Mouse (Mus musculus) embryonic fibroblast, embryonic 13.5 days (primary cell): ENCODE measurements at regions not wholly inside any gene's neighbourhood (a gene's known extent, or its start where the extent isn't known, plus 50 kb on each side); places are given as distances from the start of the nearest gene placed in this dataset.

Experiments
- H3K27ac ChIP-seq: 2 replicates; pipeline ENCODE4 v1.5.1; 2012; ENCODE audit warnings: low read length, control low read depth, inconsistent platforms; ENCODE audit not compliant: insufficient read depth
- H3K4me1 ChIP-seq: 2 replicates; pipeline ENCODE4 v1.6.1; 2011; ENCODE audit warnings: low read length; ENCODE audit not compliant: control insufficient read depth, insufficient read depth
- H3K4me3 ChIP-seq: 2 replicates; pipeline ENCODE4 v1.5.1; 2011; ENCODE audit warnings: mild to moderate bottlenecking, control low read depth, low read length; ENCODE audit not compliant: insufficient read depth
- CTCF ChIP-seq: IDR thresholded peaks from 2 replicates; pipeline ENCODE4 v1.5.1; 2011; ENCODE audit warnings: mild to moderate bottlenecking, control low read depth, low read length, moderate library complexity, borderline replicate concordance; ENCODE audit not compliant: insufficient read depth
- POLR2A ChIP-seq: IDR thresholded peaks from 2 replicates; pipeline ENCODE4 v1.6.1; 2011; ENCODE audit warnings: low read depth, mild to moderate bottlenecking, control low read depth, low read length, moderate library complexity

DNA sequence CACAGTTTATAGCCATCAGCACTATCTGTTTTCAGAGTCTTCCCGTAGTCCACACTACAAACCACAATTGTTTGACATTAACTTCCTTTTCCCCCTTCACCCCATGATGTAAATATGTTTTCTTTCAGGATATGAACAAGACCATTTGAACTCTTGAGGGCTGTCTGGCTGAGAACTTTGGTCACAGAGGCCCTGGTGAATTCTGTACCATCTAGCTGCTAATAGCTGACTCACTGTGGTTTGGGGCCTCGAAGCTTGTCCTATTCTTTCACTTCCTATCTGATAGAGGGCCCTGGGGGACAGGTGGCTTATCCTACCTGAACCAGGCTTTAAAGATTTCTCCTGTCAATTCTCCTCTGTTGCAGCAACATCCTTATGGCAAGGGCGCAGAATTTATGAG is 188.2 kb upstream of the Zc3h12c start:
- Histone ChIP-seq H3K4me1 (no peaks in the 10 kb centered on the region), H3K27ac (no peak overlapping the region), H3K4me3 (no peak overlapping the region)
- TF ChIP-seq CTCF, result no peak
- no peak for TF ChIP-seq POLR2A

DNA sequence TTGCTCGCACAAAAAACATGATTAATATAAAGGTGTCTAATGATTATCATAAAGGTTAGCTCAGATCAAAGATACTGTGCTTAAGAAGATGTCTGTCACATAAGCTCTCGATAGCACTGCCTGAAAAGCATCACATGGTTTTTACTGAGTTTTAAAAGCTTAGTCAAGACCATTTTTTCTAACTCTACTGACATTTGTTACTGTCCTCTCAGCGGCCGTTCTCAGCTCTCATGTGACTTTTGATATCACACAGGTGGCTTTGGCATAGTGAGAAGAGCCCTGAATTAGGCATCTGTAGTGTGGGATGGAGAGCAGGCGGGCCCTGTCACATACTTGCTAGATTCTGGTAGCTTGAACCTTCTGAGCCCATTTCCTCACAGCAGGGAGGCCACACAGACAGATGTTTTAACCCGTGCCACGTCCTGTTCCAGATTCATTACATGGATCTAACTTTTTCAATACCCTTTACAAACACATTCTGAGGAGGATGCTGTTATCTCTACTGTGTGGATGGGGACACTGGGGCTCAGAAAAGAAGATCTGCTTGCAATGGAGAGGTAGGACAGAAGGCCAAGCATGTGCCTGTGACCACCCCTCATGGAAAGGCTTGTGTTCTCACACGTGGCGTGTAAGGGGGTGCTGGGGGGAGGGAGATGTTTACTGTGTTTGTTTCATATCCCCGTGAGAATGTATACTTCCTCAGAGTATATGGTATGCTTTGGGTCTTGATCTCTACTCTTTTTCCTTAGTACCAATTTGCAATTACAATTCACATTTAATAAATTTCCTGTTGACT is 187.0 kb upstream of the Zc3h12c start:
- TF ChIP-seq CTCF, result no peak
- TF ChIP-seq POLR2A, result no peak

DNA sequence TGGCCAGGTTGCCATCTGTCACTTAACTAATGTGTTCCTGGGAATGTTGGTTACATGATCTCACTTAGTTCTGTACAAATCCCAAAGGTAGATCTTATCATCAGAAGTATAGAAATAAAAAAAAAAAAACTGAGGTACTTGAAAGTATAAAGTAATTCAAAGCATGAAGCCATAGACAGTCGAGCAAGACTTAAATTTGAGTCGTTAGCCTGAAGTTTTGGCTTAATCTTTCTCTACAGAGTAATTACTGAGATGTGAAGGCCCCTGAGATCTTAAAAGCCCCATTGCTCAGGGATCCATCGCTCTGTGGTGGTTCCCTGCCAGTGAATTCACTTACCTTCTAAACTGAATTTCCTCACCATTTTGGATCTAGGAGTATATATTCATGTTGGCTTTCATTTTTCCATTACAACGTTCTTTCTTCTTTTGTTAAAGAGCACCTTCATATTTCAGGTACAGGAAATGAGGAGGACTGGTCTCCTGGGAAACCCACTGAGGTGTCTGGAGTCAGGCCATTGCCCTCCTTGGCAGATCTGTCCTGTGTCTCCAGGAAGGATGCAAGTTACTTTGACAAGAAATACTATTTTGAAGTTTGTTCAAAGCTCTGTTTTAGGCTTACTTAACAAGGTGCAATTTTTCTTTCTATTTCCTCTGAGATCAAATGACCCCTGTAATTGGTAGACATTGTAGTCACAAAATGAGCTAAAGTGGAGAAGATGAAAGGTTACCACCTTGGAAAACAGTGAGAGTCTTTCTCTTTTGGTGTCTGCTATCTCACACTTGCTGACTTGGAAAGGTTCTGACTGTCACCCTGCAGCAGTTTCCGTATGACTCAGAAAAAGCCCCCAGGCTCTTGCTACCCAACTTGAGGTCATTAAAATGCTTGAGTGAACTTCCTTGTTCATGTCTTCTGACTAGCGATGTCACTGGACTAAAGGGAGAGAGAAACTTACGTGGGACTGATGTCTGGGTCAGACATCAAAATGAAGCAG is 180.5 kb upstream of the Zc3h12c start:
- Histone ChIP-seq H3K27ac (no peak overlapping the region), H3K4me3 (no peak overlapping the region), H3K4me1 (no peaks in the 10 kb centered on the region)
- TF ChIP-seq CTCF, result no peak
- no peak for TF ChIP-seq POLR2A

More for the DNA sequence above, 187.0 kb upstream of the Zc3h12c start:
- Histone ChIP-seq H3K4me1 (no peaks in the 10 kb centered on the region), H3K27ac (no peak overlapping the region), H3K4me3 (no peak overlapping the region)

DNA sequence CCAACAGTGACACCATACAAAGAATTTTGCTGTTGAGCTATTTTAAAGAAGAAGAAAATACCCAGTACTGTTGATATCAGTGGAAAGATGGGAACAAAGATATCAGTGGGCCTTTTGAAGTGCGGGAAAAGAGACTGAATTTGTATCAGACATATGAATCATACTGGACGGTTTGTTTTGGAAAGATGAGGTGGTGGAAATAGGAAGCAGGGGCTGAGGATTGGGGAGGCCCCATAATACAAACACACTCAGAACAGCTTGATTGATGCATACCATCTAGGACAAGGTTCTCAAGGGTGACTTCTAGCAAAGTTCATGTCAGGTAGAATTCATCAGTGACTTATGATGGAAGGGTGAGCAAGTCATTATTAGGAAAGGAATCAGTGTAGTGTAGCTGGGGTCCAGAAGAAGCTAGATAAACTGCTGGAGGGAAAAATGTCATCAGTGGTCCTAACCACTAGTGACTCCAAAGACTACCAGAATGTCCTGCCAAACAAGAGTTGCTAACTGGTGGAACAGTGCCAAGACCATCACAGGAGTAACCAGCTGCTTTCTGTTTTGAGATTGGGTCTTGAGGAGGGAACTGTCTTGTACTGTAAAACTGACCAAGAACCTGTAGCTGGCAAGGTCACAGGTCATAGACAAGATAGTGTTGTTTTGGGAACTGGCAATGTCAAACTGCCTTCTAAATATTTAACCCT is 176.0 kb upstream of the Zc3h12c start:
- no peaks in the 10 kb centered on the region for H3K4me1 ChIP-seq
- H3K27ac ChIP-seq, result no peak overlapping the region
- no peak overlapping the region for H3K4me3 ChIP-seq
- TF ChIP-seq POLR2A (no peak), CTCF (no peak)

- Histone ChIP-seq H3K4me3 (no peak overlapping the region), H3K4me1 (no peaks in the 10 kb centered on the region), H3K27ac (no peak overlapping the region)
- TF ChIP-seq POLR2A (no peak), CTCF (no peak)
Measured at GRCm38 (mm10) chr9:52341029-52341428, 172.7 kb upstream of the Zc3h12c start.

GRCm38 (mm10) chr9:52337786-52338322 is 169.5 kb upstream of the Zc3h12c start:
- no peaks in the 10 kb centered on the region for H3K4me1 ChIP-seq
- TF ChIP-seq POLR2A (no peak), CTCF (no peak)
- H3K27ac ChIP-seq, result no peak overlapping the region

GRCm38 (mm10) chr9:52334767-52335166 is 166.4 kb upstream of the Zc3h12c start:
- Histone ChIP-seq H3K4me3 (no peak overlapping the region), H3K4me1 (no peaks in the 10 kb centered on the region), H3K27ac (no peak overlapping the region)
- TF ChIP-seq CTCF (no peak), POLR2A (no peak)

More at GRCm38 (mm10) chr9:52337786-52338322, 169.5 kb upstream of the Zc3h12c start:
- no peak overlapping the region for H3K4me3 ChIP-seq

- Histone ChIP-seq H3K4me3 (no peak overlapping the region), H3K27ac (no peak overlapping the region), H3K4me1 (no peaks in the 10 kb centered on the region)
- TF ChIP-seq CTCF (no peak), POLR2A (no peak)
Measured at GRCm38 (mm10) chr9:52333884-52334283, 165.5 kb upstream of the Zc3h12c start.

DNA sequence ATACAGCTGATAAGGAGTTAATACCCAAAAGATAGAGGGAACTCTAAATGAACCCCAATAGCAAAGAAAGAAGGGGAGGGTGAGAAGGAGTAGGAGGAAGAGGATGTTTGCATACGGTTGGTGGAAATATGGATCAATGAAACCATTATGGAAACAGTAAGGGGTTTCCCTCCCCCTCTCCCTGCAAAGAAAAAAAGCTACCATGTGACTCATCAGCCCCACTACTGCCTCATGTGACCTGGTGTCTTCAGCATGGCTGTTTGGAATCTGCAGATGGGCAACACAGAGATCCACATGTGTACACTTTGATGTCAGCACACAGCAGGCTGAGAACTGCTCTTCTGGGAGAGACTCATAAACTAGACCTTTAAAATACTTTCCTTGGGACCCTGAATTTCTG is 163.4 kb upstream of the Zc3h12c start:
- Histone ChIP-seq H3K4me1 (no peaks in the 10 kb centered on the region), H3K4me3 (no peak overlapping the region), H3K27ac (no peak overlapping the region)
- TF ChIP-seq POLR2A (no peak), CTCF (no peak)
